Mouse (Mus musculus) gonadal fat pad, adult 2 months (tissue): ENCODE data around the gene Colec11. TPM values are rescaled to one million over a fixed set of nuclear protein-coding genes. Genes with fewer than 3 reads are reported as not detected.

Experiments
- DNase-seq: peaks from one replicate; pipeline ENCODE4 v3.0.0-alpha.2; 2012; ENCODE audit warnings: low read depth
- polyA plus RNA-seq: library from polyadenylated mRNA; depleted of rRNA; stranded (reverse); fragments of >200 nt; gene quantifications from 2 replicates; pipeline ENCODE4 v1.2.3, GENCODE M21; 2012; rRNA removed

The Colec11 gene
- polyA plus RNA-seq, 1 experiment = 2.0 TPM

GRCm38 (mm10) chr12:28602259-28602658, 20.9 kb downstream of the Colec11 start:
- no peak for DNase-seq

- no peak for DNase-seq
Measured at GRCm38 (mm10) chr12:28598526-28598991, 24.6 kb downstream of the Colec11 start.

- DNase-seq = no peak
Measured at GRCm38 (mm10) chr12:28598110-28598509, 25.1 kb downstream of the Colec11 start.

- no peak for DNase-seq
Measured at GRCm38 (mm10) chr12:28597699-28598098, 25.5 kb downstream of the Colec11 start.

- DNase-seq = no peak
Measured at GRCm38 (mm10) chr12:28596851-28597250, 26.3 kb downstream of the Colec11 start.

GRCm38 (mm10) chr12:28590428-28590827, 32.7 kb downstream of the Colec11 start:
- no peak for DNase-seq

- DNase-seq = peak; percentile 24
Measured at GRCm38 (mm10) chr12:28589090-28589868, 33.9 kb downstream of the Colec11 start.

GRCm38 (mm10) chr12:28587949-28588348, 35.2 kb downstream of the Colec11 start:
- DNase-seq = no peak

- DNase-seq = no peak
Measured at GRCm38 (mm10) chr12:28584036-28584435, 39.1 kb downstream of the Colec11 start.

- no peak for DNase-seq
Measured at GRCm38 (mm10) chr12:28582423-28582822, 40.8 kb downstream of the Colec11 start, which contains the start of gene Allc. Allc (minus strand) TSS chr12:28582523.

- DNase-seq = no peak
Measured at GRCm38 (mm10) chr12:28579132-28579531, 44.0 kb downstream of the Colec11 start.

- no peak for DNase-seq
Measured at GRCm38 (mm10) chr12:28578147-28578546, 45.0 kb downstream of the Colec11 start.

GRCm38 (mm10) chr12:28575366-28576070, 47.7 kb downstream of the Colec11 start:
- DNase-seq = no peak

GRCm38 (mm10) chr12:28572241-28572640, 50.9 kb downstream of the Colec11 start:
- no peak for DNase-seq

- DNase-seq = no peak
Measured at GRCm38 (mm10) chr12:28552299-28552698, 70.9 kb downstream of the Colec11 start, which contains the start of gene Dcdc2c. Dcdc2c (minus strand) TSS chr12:28552399.

GRCm38 (mm10) chr12:28551775-28552174, 71.4 kb downstream of the Colec11 start:
- DNase-seq = no peak

GRCm38 (mm10) chr12:28548887-28549286, 74.3 kb downstream of the Colec11 start:
- no peak for DNase-seq

Other genes with a start within 250 kb of the Colec11 start
- gene Dcdc2c, start 71.0 kb downstream of the Colec11 start, polyA plus RNA-seq = not detected in 2 replicates
- gene Allc, start 40.9 kb downstream of the Colec11 start, polyA plus RNA-seq = 0.36 and 0.93 TPM in 2 replicates
- gene Rps7, start 12.6 kb upstream of the Colec11 start, polyA plus RNA-seq = 322 and 337 TPM in 2 replicates
- 12.5 and 12.6 TPM in 2 replicates for gene Rnaseh1, start 26.2 kb upstream of the Colec11 start, polyA plus RNA-seq
- 31.7 and 49.8 TPM in 2 replicates for gene Adi1, start 51.9 kb upstream of the Colec11 start, polyA plus RNA-seq
- gene Trappc12, start 127.1 kb upstream of the Colec11 start, polyA plus RNA-seq = 30.7 and 31.1 TPM in 2 replicates
- gene Eipr1, start 128.4 kb upstream of the Colec11 start, polyA plus RNA-seq = 31.3 and 51.6 TPM in 2 replicates